ENCODE assay signal across 12 mouse cellular contexts in the genomic region with DNA sequence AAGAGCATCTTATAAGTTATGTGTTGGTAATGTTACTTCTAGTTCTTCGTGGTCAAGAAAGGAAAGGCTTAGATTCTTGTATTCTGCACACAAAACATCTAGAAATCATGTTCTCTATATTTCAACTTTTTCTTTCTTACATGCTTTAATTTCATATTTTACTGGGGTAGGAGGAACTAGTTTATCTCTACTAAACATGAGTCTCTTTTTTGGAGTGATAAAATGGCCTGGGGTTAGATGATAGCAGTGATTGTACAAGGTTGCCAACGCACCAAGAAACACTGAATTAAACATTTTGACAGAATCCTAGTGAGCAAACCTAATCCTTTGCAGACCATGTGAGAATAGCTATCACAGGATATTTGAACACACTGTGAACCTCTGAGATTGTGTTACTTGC.
"Had no signal": no experiment of that assay in that cellular context is flagged by ENCODE, and none has a peak within 500 bp of the region (broad histone marks: within the 10 kb centered on the region; RNA-seq: fewer than 3 reads in every experiment).

No protein-coding gene starts in this region.

- H3K27me3 ChIP-seq: kidney, embryonic 15.5 days; limb, embryonic 15.5 days; megakaryocyte, embryonic 14.5 days; neural tube, embryonic 12.5 days had no signal

- H3K27ac ChIP-seq: limb, embryonic 15.5 days; midbrain, embryonic 12.5 days; neural tube, embryonic 12.5 days had no signal

- H3K9ac ChIP-seq: kidney, embryonic 15.5 days; limb, embryonic 15.5 days; lung, embryonic 14.5 days; midbrain, embryonic 12.5 days had no signal

- DNase-seq: kidney, postnatal 14 days; lung, embryonic 14.5 days; lung, postnatal 10 days; lung, postnatal 4 days; thymus, adult 18-20 months; thymus, postnatal 25 days had no signal

- H3K4me2 ChIP-seq: limb, embryonic 15.5 days had no signal

- H3K36me3 ChIP-seq: kidney, embryonic 15.5 days; limb, embryonic 15.5 days had no signal

- H3K9me3 ChIP-seq: kidney, embryonic 15.5 days; limb, embryonic 15.5 days; midbrain, embryonic 12.5 days; neural tube, embryonic 12.5 days had no signal

- H3K4me3 ChIP-seq: limb, embryonic 15.5 days; midbrain, embryonic 12.5 days; myocyte; neural tube, embryonic 12.5 days had no signal
